Mouse (Mus musculus) bone marrow, adult 2 months (tissue): ENCODE measurements around the gene Nfix.

Source experiments
- CTCF ChIP-seq: fragments of 200-500 bp; IDR thresholded peaks from 2 replicates; pipeline ENCODE4 v1.5.1; 2011; ENCODE audit warnings: low read length, control low read depth; ENCODE audit not compliant: control insufficient read depth, insufficient read depth
- POLR2A ChIP-seq: fragments of 200-500 bp; IDR thresholded peaks from 2 replicates; pipeline ENCODE4 v1.6.1; 2011; ENCODE audit warnings: low read depth, mild to moderate bottlenecking, control low read depth, low read length, borderline replicate concordance; ENCODE audit not compliant: control insufficient read depth

DNA sequence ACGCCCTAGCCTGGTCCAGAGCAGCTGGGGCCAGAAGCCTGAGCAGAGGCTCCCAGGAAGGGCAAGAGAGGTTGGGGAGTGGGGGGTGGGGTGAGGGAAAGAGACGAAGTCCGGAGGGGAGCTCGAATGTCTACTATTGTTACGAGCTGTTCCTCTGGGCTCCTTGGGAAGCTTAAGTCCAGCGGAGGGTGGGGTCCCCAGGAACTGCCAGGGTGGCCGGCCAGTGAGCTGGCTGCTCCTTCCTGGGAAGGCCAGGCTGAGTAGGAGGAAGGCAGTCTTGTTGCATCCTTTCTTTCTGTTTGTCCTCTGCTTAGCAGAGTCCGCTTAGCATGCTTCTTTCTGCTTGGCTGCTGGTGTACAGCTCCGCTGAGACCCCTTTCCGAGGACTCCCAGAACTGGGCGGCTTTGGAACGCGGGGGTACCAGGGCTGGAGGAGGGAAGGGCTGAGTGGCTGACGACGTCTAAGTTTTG lies 92.0 kb downstream of the Nfix start:
- no peak for TF ChIP-seq CTCF
- TF ChIP-seq POLR2A, result no peak; the same call in 1 of the 2 replicates
